Mouse (Mus musculus): Measurements from ENCODE around the gene 1700015G11Rik.

1700015G11Rik gene

DNA sequence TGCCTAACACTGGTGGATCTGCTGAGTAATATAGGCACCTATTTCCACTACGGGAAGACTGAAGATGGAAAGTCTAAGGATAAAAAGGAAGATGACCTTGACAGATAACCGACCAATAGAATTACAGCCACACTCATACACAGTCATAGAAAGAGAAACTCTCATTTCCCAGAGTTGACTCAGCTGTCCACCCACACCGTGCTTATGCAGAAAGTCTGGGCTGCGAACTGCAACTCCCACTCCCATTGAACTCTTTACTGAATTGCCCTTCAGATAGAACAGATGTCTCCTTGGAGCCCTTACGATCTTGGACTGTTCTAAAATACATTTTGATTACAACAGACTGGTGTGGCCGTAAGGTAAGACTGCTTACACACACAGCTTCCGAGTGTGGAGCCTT lies 50.8 kb downstream of the 1700015G11Rik start:
- no peak for DNase-seq

DNA sequence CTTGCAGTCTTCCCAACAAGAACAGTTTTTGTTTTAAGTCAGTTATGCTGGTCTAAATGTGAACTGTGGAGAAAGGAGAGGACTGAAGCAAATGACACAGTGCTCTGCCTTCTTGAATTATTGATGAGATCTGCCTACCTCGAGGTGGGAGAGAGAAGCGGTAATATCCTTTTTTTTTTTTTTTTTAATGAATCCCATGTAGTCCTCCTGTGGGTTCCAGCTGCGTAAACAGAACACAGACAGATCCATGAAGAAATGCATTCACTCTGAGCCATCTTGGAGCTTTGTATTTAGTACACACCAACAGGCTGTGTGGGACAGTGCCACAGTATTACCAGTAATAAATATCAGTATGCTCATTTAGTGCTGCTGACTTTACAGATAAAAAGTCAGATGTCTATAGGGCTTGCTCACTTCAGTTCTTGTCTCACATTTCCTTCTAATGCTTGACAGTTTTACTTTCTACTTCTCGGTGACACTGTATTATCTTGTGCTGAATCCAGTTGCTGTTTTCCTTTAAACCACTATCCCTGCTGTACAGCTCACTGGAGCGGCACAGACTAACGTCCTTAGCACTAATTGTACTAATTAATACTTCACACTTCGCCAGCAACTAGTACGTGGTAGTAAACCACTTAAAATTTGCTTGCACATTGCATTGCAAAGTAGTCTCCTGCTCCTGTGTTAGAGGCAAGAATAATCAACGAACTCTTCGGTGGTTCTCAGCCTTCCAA lies 53.1 kb downstream of the 1700015G11Rik start:
- no peak for DNase-seq
